Mouse (Mus musculus): Measurements from ENCODE around the gene Zfp26.
A peak's percentile ranks its signal among the peaks of the same experiment; 100 is the strongest.

Gene Zfp26

DNA sequence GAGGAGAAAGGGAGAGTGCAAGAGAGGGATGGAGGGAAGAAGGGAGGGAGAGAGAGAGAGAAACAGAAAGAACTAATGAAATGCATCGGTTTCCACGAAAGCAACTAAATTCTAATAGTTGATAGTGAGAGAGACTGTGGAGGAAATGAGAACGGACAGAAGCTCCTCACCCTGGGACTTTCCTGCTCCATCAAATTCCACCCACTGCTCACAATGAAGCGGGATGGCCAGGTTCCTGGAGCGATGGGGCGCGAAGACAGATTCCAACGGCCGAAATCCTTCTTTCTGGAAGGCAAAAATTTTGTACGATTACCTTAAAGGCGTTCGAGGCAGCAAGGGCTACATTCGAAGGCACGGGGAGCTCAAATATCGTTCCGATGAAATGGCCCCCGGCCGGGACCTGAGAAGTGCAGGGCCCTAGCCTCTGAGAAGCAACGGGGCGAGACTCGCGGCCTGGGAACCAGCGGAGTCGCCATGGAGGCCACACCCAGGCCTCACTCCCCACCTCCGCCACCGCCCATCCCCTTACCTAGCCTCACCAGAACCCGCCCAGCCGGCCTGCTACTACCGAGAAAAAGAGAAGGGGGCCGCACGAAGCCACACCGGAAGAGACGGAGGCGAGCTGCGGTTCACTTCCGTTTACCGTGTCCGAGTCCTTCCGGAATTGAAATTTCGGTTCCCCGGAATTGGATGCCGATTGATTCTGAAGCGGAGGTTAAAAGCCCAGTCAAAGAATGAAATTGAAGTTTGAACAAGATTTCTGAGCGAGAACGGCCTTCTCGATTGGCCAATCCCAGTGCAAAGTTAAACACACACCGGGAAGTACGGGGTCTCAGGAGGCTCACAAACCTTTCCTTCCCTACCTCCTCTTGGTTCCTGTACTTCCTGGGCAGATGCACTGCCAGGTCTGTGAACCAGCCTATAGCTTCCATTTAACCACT, at the start of gene Zfp26:
Zfp26 (minus strand) TSS at position 786 of the 941 bp plus-strand sequence.
- peak; percentile 72 to 77 for DNase-seq

DNA sequence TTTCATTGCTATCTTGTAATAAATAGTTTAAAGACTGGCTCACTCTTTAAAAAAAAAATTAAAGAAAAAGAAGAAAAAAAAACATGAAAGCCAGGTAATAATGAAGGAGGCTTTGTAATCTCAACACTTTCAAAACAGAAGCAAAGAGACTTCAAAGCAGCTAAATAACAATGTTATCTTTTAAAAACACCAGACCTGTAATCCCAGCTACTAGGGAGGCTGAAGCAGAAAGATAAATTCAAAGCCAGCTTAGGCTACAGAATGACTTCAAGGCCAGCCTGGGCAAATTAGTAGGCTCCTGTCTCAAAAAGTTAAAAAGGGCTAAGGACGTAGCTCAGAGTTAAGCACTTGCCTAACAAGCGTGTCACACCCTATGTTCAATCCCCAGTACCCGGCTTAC, 49.7 kb upstream of the Zfp26 start:
- no peak for DNase-seq

DNA sequence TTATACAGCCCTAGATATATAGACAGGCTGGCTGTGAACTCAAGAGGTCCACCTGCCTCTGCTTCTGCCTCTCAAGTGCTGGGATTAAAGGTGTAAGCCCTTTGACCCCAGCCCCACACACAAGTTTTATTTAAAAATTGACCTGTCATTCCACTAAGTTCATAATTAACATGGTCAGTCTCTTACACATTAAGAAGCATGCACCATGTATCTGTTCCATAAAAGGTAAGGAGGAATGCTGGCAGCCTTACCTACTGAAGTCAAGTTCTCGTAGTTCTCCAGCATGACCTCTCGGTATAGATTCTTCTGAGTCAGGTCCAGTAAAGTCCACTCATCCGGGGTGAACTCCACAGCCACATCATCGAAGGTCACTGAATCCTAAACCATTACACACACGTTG, 44.8 kb upstream of the Zfp26 start:
- peak; percentile 42 to 57 for DNase-seq

DNA sequence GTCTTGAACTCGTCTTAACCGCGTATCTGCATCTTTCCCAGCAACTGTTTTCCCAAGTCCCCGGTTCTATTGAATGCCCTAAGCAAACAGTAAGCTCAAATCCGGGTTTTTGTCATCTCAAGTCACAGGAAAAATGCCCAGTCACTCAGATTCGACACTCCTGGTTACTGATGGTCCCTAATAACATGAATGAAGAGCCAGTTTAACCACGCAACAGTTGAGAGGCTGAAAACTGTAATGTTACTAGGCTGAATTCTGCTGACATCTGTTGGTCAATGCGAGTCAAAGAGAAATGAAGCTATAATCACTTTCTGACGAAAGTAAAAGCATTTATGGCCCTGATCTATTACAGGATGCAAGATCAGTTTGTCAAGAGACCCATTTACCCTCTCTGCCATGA, 33.3 kb upstream of the Zfp26 start:
- DNase-seq = no peak

DNA sequence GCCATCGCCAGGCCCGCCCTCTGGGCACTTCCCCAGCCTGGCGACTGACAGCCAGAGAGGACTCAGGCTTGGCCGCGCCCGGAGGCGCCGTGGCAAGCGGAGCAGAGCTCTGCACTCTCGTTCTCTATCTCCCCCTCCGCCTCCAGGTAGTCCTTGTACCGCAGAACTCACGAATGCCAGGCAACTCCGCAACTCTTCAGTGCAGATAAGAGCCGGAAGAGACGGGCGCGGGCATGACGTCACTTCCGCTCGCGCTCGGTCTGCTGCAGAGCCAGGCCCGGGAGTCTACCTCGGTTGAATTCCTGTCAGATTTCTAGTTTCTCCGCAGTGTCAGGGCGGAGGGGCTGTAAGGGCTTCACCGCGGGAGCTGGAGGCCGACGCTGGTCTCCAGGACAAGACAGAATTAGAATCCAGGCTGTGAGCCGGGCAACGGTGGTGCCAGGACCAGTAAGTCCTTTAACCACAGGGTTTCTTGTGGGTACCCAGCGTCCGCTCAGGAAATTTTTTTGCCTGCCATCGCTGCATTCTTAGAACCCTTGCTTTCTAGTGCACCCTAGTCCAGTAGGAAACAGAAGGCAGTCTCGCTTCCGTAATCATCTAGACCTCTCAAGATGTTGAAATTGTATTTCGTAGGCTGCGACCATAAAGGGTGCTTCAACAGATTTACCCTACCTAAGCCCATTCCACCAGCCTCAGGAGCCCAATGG, 32.7 kb upstream of the Zfp26 start, which contains the start of gene Zfp426:
Zfp426 (minus strand) TSS at position 220 of the 707 bp plus-strand sequence.
- DNase-seq = peak; percentile 69 to 83

DNA sequence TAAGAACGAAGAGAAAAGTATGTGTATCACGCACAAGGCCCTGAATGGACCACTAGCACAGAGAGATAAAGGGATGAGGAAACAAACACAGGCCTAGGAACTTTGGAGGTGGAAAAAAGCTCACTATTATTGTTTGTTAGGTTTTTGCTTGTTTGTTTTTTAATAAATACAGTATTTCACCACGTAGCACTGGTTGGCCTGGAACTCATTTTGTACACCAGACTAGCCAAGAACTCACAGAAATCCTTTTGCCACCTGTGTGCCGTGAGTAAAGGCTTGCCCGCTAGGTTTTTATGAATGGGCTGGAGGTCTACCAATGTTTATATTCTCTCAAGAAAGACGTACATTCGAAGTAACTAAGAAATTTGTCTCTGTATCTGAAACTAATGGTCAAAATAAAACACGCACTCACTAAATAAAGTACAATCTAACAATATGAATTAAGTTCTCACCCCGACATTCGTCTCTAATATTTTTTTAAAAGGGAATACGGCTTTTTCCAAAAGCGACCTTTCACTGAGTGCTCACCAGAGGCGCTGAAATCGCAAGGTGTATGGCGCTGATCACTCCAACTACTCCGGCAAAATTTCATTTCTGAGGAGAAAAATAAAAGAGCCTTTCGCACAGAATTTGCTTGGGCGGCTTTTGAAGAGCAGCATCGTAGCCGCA, 32.0 kb upstream of the Zfp26 start:
- DNase-seq = no peak

DNA sequence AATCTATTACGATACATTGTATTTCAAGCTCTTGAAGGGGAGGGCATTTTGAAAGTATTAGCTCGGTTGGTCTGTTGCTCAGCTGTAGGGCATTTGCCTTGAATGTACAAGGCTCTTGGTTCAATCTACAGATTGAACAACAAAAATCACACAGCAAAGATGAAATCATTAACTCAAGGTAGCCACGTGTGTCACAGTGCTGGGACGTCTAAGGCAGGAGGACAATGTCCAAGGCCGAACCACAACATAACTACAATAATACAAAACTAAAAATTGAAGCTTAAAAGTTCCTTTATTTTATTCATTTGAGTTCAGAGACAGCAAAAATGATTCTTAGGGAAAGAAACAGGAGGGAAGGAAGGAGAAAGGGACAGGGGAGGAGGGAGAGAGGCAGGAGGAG, 29.6 kb upstream of the Zfp26 start:
- DNase-seq = peak; percentile 15 to 17

GRCm38 (mm10) chr9:20479396-20479795, 19.4 kb upstream of the Zfp26 start:
- peak in 1 of 2 experiments; percentile 49 for DNase-seq

DNA sequence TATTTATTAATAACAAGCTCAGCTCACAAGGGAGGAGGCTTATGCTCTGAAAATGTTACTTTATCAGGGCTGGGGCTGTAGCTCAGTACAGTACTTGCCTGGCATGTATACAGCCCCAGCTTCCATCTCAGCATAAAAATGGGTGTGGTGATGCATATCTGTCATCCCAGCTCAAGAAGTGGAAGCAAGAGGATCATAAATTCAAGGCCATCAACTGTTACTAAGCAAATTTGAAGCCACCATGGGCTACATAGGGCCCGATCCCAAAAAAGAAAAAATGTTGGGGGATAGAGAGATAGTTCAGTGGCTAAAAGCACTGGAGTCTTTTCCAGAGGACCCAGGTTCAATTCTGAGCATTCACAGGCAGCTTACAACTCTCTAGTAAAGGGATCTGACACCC, 16.7 kb upstream of the Zfp26 start:
- no peak for DNase-seq

DNA sequence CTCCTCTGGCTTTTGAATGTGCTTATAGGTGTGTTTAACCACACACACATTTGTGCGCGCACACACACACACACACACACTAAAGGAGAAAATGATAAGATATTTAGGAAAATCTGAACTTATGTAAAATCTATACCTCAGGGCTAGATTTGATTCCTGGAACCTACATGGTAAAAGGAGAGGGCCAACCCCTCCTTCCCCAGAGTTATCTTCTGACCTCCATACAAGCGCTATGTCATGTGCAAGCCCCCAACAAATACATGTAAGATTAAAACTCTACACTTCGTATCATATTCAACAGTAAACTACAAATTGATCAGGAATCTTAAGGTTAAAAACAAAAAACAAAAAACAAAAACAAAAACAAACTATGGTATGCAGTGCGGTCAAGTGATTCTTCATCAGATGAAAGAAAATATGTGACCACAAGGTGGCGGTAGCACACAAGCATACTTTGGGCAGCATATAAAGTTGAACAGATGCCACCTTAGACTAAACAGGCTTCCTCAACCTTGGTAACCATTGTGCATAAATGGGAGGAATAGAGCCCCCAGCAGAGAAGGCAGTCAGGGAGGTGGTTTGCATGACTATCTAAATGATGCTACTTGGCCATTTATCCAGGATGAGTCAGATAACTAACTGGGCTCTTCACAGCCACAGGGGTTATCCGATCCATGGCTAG, 6.9 kb upstream of the Zfp26 start:
- DNase-seq = peak; percentile 43 to 67

GRCm38 (mm10) chr9:20453647-20454046, 6.3 kb downstream of the Zfp26 start:
- peak; percentile 5 to 19 for DNase-seq

GRCm38 (mm10) chr9:20451493-20451892, 8.5 kb downstream of the Zfp26 start:
- no peak for DNase-seq

DNA sequence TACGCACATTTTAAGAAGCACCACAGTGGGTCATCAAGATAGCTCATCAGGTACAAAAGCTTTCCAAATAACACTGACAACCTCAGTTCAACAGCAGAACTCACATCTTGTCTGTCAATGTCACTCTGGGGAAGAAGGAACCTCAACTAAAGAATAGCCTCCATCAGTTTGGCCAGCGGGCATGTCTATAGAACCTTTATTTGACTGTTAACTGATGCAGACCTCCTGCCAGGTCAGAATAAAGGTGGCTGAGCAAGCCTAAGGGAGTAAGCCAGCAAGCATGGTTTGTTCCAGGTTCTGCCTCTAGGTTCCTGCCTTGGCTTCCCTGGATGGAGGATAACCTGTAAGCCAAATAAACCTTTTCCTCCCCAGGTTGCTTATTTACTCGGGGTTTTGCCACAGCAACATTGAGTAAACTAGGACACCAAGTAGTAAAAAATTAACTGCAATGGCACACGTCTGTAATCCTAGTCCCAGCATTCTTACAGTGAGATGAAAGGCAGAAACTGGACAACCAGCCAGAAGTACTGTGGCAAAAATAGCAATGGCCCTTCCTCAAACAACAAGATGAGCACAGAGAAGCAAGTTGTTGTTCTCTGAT, 16.7 kb downstream of the Zfp26 start:
- peak; percentile 45 to 69 for DNase-seq

- DNase-seq = no peak
These were observed 30.0 kb downstream of the Zfp26 start for GRCm38 (mm10) chr9:20430004-20430403.

DNA sequence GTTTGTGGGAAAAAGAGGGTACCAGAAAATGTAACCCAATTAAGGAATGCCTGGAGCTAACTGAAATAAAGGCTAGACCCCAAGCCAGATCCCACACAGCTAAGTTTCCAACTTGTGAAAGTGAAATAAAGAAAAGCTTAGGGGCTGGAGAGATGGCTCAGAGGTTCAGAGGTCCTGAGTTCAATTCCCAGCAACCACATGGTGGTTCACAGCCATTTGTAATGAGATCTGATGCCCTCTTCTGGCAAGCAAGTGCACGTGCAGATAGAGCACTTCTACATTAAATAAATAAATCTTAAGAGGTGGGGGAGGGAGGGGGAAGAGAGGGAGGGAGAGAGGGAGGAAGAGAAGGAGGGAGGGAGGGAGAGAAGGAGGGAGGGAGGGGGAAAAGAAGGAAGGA, 48.5 kb downstream of the Zfp26 start:
- DNase-seq = no peak

- DNase-seq = no peak
These were observed 50.6 kb downstream of the Zfp26 start for GRCm38 (mm10) chr9:20409319-20409718.

DNA sequence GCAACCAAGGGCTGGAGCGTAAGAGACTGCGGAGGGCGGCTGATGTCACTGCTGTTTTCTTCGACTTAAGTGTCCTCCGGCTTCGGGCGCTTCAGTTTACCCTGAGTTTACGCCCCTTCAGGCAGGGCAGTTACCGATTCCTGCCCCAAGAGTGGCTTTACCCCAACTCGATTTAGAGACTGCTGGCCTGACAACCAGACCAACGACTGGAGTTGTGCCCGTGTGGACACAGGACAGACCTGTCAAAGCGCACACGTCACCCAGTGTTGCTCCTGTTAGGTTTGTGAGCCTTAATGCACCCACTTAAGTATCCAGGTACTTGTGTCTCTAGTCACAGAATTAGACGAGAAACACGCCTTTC, 74.6 kb downstream of the Zfp26 start:
- DNase-seq = no peak

- DNase-seq = peak; percentile 72 to 87
These were observed 75.2 kb downstream of the Zfp26 start, which contains the start of gene Zfp560 for GRCm38 (mm10) chr9:20384532-20385342. Gene Zfp560, minus strand, starts transcription at chr9:20385177.

DNA sequence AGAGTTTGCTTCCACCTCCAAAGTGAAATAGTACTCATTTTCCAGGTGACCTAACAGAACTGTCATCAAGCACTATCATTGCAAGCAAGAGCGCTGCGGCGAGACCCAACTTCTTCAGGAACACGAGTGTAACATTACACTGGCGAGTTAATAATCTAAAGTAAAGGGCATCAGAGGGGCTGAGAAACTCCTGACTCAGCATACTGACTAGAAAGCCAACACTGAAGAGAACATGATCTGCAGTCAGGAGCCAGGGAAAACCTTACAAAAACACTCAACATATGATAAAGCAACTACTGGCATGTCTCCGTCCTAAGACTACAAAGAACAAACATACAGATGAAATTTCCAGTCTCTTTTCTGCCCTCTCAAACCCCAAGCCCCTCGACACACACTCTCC, 76.3 kb downstream of the Zfp26 start:
- peak in 1 of 2 experiments; percentile 3 for DNase-seq
